Mouse (Mus musculus) left cerebral cortex, postnatal 25 days (tissue): ENCODE measurements at regions not wholly inside any gene's neighbourhood (a gene's known extent, or its start where the extent isn't known, plus 50 kb on each side); places are given as distances from the start of the nearest gene placed in this dataset.
A peak's percentile ranks its signal among the peaks of the same experiment; 100 is the strongest.

Experiments used
- DNase-seq, 2 experiments: peaks; one replicate each; pipeline ENCODE4 v3.0.0; 2022; ENCODE audit warnings: low spot score in 2 of 2, mixed read lengths in 1 of 2
- intact Hi-C: fragments of 180-260 bp; cut with DNase I; formaldehyde crosslinking; loops from one replicate; pipeline ENCODE4 v1.15.1; 2025

DNA sequence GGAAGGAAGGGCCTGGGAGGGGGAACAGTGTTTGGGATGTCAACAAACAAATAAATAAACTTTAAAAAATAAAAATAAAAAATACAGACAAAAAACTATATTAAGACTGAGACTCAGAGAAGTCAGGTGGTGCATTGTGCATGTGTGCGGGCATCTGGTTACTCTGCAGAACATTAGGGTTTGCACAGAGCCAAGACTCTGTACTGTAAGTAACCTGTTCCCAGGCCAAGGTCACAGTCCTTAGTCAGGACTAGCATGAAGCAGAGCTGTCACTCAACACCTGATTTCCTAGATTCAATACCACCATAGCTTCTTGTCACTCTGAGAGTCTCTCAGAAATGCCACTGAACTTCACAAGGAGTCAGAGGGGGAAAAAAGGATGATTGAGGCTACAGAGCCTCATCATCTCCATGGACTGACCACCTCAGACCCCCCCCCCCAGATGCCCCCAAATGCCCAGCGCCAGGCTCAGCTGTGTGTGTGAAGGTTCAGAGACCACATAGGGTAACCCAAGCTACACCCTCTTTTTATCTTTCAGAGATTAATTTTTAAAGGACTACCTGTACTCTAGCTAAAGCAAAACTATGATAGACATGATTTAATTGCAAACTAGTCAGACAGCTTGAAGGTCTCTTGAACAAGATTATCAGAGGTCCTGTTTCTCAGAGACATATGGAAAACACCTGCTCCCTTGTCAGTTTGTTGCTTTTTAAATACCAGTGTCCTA, 106.2 kb upstream of the Nfe2l3 start:
- intact Hi-C loops, result no loop called here
- no peak for DNase-seq

DNA sequence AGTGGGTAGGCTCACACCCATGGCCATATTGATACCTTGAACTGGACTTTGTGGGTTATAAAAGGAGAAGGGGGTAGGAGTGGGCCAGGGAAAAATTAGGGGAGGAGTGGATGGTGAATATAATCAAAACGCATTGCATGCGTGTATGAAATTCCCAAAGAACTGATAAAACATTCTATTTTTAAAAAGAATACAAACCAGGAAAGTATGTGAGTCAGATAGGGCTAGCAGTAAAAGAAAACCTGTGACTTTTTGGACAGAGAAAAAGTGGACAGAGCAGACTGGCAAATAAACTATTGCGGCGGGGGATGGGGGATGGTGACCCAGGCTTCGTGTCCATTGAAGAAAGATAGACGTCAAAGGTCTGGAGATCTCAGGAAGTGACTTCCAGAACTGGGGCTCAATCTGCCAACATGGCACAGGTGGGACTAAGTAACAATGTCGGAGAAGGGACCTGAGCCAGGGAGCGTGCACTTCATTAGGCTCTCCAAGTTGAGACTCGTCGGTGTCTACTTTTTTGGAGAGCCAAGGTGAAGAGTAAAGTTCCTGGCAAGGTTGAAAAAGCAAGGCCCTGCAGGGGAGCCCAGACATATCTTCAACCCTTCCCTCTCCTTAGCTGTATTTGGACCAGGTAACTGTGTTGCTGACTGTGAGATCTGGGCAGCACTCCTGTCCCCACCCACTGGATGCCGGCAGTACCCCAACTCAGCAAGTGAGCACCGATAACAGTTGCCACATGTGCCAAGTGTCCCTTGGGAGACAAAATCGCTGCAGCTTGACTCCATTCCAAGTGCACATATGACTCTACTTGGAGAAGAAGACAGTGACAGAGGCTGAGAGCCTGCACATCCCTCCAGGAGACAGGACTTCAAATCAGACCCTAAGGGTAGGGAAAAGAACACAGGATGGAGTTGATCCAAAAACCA, 103.1 kb upstream of the Nfe2l3 start:
- no peak for DNase-seq
- intact Hi-C loops, result no loop called here

DNA sequence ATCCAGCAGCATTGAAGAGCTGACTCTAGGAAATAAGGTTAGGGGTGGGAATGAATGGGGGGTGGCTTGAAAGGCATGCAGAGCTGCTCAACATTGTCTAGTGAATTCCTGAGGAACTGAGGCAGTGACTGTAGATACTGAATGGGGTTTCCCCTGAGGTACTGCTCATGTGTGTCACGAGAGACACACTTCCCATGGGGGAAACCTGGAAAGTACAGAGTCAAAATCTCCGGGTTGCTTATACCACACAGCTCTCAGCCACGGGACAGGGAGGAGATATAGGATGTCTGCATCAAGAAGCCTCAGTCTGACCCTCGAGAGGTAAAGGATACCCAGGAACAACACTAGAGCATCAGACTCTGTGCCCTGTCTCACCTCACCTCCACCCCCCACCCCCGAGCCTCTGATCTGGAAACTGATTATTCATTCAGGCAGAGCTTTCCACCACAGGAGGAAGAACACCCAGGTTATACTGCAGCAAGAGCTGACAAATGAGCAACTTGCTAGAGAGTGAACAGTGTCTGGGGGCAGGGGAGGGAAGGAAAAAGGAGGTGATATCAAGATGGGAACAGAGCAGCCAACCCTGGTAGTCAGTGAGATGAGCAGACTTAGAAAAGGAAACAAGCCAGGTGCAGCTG, 102.3 kb upstream of the Nfe2l3 start:
- intact Hi-C loops, result no loop called here
- DNase-seq, result no peak

DNA sequence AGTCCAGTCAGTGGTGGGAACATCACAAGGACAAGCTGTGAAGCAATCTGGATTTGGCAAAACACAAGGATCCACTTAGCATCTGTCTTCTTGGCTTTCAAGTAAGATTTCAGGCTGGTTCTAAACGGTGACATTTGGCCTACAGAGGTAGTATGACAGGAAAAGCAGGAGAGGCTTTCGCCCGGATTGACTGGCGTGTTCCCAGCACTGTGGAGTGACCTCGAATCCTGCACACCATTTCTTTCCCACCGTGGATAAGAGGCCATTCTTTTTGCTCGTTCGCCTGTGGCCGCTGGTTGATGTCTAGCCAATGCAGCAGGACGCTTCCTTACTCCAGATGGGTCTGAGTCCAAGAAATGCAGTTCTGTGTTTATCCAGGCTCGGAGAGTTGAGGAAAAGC, 99.6 kb upstream of the Nfe2l3 start:
- DNase-seq, result peak in 1 of 2 experiments; percentile 6
- intact Hi-C loops, result no loop called here

DNA sequence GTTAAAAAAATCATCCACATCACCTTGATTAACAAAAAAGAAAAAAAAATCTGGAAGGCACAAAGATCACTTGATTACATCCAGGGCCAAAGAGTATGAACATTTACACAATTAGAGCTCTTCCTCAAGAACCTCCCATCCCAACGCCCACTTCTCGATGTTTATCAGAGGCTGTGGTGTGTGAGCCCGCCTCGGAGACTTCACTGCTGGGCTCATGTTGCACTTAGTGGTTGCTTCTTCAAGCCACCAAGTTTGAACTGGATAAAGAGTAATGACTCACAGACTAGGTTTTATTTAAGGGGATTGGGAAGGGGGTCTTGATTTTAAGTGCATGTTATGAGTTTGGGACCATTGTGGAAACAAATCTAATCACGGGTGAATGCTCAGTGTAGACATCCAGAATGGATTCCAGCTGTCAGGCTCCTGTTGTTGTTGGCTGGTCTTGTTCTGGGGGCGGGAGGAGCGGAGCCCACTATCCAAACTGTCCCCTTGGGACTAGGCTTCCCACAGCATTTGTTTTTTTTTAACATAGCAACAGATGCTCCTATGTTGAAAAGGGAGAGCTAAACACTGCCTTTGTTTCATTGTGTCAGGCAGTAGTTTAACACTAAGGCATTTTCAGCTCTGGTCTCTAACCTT, 98.6 kb upstream of the Nfe2l3 start:
- intact Hi-C loops, result no loop called here
- DNase-seq, result no peak

DNA sequence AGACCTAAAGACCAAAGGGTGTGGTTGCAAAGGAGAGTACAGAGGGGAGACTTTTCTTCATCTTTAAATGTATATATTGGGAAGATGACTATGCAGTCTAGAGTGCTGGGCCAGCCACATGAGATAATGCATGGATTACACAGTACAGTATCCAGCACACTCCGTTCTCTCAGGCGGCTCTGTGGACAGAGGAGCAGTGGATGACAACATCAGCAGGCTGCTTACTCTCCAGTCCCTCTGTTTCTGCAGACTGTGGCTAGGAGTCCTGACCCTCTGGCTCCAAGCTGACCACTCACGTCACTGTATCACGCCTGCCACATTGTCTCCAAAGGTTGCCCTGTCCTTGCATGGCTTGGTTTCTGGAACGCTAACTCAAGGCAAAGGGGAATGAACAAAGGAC, 97.2 kb upstream of the Nfe2l3 start:
- intact Hi-C loops, result no loop called here
- no peak for DNase-seq

DNA sequence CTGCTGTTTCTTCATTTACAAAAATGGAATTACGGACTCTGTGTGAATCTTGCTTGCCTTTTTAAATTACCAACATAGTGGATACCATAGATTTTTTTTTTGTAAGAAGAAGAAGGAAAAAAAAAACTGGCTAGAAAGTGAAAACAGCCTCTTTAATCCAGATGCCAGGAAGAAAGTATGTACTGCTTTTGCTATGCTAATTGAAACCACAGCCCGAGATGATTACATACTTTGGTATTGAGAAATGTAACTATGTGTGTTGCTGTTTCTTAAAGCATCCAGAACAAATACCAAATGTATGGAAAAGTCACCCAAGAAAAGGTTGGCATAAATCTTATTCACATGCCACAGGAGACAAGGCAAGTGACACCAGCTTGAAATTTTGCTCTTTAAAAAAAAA, 93.2 kb upstream of the Nfe2l3 start:
- DNase-seq, result no peak
- intact Hi-C loops, result no loop called here

DNA sequence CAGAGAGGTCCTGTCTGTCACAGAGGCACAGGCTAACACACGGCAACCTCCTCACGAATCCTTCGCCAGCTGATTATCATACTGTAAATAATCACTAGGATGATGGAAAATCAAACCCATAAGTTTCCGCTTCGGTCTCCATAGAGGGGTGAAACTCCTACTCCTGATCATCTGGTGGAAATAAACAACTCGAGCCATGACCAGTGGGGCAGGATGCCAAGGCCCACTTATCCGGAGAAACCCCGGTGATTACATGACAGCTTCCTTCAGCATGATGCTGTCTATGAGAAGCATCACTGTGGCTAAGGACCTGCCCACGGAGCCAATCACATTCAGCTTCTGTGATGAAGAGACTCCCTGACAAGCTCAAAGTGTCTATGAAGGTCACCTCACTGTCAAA, 84.7 kb upstream of the Nfe2l3 start:
- no peak for DNase-seq
- intact Hi-C loops, result no loop called here

DNA sequence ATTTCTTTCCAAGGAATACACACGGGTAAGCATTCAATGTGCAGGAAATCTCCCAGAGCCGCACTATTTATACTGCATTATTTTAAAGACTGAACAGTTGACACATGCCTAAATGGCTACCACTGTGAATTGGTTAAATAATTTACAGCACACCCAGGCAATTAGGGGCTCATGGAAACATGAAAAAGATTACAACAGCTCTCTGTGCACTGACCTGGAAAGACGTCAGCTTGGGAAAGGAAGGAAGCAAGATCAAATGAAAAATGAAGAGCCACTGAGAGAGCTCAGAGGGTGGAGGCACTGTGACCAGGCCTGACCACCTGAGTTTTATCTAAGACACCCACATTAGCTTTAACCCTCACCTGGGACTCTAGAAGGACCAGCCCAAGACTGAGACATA, 82.7 kb upstream of the Nfe2l3 start:
- DNase-seq, result no peak
- intact Hi-C loops, result no loop called here

DNA sequence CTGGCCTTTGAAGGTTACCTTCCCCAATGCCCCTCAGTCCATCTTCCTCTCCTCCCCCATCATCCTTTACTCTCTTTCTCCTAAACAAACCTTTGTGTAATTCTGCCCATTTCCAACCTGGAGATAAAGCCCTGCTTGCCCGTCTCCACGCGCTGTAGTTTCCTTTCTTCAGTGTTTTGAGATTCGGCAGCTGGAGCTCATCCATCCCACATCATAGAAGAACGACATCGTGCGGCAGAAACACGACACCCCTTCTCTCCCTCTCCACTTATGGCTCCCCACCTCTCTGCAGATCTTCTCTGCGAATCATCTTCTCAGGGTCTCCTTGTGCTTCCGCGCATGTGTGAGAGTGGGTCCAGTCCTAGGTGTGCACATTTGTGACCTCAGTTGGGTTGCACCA, 77.4 kb upstream of the Nfe2l3 start:
- intact Hi-C loops, result no loop called here
- DNase-seq, result no peak

DNA sequence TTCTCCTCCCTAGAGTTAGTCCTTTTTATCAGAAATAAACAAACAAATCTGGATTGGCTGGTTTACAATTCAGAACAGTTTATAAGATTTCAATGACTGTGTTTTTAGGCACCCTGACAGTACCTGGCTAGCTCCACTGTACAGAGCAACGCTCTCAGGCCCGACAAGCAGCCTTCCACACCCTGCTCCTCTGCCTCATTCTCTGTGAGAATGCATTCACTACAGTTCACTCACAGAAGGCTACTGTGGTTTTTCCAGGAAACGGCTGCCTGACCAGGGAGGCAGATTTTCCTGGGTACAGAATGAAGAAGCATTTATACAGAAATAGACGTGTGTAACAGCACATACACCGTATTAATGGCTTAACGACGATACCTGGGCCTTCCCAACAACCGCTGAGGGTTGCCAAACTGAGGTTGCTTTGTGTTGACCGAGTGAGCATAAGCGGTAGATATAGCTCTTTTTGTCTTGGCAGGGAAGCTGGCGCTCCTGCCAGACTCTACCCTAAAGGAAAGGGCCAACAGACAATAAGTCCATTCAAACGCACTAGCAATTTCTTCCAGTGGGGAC, 70.8 kb upstream of the Nfe2l3 start:
- intact Hi-C loops, result loop anchor here (2.0 to 5.0 kb wide), 2 partner anchors 94 to 155 kb away; no protein-coding TSS in a partner anchor
- no peak for DNase-seq

DNA sequence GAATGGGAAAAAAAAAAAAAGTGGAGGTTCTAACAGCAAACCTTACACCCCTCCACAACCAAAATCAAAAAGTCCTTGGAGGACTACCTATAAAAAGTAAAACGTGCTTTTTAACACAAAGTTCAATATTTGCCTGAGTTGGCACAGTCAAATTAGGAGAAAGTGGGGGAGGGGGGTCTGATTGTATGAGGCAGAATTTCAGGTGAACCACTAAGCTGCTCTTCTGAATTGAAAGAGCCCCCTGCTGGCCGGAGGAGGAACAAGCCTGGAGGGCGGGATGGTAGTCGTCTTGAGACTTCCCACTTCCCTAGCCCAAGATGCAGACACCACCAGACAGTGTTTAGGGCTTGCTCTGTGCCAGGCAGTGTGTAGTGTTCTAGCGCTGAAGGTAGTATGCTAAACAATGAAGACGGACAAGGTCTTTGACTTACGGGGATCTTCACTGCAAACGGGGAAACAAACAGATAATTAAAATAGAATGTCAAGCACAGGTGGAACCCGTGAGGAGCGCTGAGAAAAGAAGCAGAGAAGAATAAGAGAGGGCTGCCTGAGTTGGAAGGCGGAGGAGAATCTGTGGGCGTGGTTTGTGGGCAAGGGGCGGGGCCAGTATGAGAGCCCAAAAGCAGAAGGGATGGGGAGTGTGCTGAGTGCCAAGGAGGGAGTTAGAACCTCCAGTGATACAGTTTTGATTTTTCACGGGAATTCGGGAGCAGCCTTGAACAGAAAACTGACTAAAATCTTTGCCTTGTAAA, 69.8 kb upstream of the Nfe2l3 start:
- peak; percentile 71 to 86 for DNase-seq
- intact Hi-C loops, result loop anchor here (2.0 to 5.0 kb wide), 2 partner anchors 95 to 156 kb away; no protein-coding TSS in a partner anchor

DNA sequence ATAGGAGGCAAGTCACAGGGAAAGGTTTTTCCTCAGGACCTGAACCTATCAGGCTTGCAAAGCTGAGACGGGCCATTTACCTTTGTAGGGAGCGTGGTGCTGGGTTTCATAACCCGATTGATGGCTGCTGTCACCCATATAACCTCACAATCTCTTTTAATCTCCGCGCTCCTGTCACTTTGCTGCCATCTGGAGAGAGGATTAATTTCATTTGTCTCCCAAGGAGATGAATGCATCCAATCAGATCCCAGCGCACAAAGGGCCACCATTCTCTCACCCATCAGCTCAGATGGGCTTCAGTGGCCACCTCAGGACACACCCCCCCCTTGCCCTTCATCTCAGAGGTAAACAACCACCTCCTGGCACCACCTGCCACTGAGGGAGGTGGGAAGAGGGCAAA, 67.7 kb upstream of the Nfe2l3 start:
- no peak for DNase-seq
- intact Hi-C loops, result loop anchor here (5.0 kb wide), 1 partner anchor 97 kb away; no protein-coding TSS in a partner anchor

DNA sequence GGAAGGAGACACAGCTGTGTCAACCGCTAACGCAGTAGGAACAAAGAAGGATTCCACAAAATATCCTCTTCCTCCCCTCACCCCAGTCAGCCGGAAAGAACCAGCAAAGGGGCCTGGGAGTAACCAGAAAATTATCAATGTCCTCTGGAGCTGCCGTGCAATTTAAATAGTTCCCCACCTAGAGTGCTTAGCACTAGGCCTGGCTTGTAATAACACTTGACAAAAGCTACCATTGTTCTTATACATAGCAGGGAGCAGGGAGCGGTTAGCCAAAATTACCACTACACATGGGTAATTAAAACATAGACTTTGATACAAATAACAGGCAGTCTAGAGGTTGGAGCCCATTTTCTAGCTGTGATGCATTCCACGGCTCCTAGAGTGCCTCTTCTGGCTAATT, 62.7 kb upstream of the Nfe2l3 start:
- no peak for DNase-seq
- intact Hi-C loops, result no loop called here

DNA sequence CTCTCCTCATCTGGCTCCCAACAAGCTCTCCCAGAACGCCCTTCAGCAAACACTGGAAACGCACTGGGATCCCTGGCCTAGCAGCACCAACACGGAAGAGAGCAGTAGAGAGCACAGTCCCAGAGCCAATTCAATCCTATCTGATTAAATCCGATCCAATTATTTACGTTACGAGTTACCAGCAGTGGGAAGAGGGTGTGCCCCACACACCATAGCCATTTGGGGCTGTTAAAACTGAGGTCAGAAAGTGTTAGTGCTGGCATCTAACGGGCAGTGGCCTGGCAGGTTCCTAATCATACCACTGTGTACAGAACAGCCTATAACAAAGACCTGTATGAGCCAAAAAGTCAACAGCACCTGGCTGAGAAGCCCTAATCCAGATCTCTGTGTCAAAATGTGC, 60.1 kb upstream of the Nfe2l3 start:
- intact Hi-C loops, result no loop called here
- no peak for DNase-seq

DNA sequence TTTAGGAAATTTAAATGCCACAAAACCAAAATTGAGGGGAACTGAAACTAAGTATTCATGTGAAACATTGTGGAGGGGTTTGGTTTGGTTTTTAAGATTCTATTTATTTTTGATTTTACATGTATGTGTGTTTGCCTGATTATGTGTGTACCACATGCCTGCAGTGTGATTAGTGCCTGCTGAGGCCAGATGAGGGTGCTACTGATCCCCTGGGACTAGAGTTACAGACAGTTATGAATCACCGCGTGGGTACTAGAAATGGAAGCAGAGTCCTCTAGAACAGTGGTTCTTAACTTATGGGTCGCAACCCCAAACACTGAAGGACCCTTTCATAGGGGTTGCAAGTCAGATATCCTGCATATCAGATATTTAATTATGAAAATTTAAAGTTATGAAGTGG, 54.0 kb upstream of the Nfe2l3 start:
- intact Hi-C loops, result loop anchor here (5.0 kb wide), 1 partner anchor 479 kb away; no protein-coding TSS in a partner anchor

DNA sequence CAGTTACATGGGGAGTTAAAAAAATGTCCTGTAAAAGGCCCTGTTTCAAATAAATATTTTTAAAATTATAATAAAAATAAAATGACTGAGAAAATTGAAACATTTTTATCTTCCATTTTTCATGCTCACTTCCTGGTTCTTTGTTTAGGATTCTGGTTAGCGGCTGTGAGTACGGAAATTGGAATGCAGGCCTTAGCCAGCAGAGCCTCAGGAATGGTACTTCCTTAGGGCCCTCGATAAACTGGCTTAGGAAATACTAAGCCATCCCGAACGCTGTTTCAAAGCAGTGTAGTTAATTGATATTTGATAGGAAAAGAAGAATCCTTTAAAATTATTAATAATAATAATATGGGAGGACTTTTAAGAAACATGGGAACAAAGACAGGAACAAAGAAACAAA, 53.4 kb upstream of the Nfe2l3 start:
- intact Hi-C loops, result loop anchor here (1.0 to 5.0 kb wide), 2 partner anchors 170 to 478 kb away; no protein-coding TSS in a partner anchor
- DNase-seq, result no peak

More for the DNA sequence above, 54.0 kb upstream of the Nfe2l3 start:
- no peak for DNase-seq

DNA sequence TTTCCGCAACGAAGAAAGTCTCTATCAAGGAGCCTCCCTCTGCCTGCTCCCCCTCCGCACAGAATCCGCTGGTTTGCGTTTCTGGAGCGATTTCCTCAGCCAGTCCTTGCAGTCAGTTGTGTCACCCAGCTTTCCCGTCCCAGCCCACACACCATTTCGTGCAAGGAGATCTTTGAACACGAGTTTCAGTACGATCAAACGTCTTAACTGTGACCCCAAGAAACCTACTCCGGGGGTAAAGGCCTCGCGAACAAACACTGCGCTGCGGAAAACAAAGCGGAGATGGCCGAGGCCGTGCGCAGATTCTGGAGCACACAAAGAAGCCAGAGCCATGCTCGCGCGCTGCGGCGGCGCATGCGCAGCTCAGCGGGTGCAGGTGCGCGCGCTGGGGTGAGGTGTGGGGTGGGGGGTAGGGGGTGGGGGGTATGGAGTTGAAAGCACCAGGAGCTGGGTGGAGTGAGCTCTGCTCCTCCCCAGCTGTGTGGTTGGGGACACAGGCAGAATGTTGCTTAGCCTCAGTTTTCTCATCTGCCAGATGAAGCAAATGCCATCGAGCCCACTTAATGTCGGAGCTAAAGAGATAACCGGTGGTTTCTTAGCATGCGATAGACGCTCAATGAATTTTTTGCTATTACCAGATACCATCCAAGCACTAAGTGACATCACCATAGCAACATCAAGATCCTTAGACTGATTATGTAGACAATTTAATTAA, 52.8 kb upstream of the Nfe2l3 start:
- intact Hi-C loops, result loop anchor here (1.0 to 5.0 kb wide), 4 partner anchors 128 to 843 kb away; partner anchors contain the start of gene Hoxa7
- DNase-seq, result peak; percentile 75 to 79
